Mouse (Mus musculus) left cerebral cortex, postnatal 14 days (tissue): ENCODE results near the gene Akap17b. TPM values are rescaled to one million over a fixed set of nuclear protein-coding genes. Genes with fewer than 3 reads are reported as not detected.

ENCODE experiments used
- DNase-seq, 2 experiments: peaks; one replicate each; pipeline ENCODE4 v3.0.0; 2021 to 2022; ENCODE audit warnings: low spot score in 2 of 2, mixed read lengths in 1 of 2
- intact Hi-C: fragments of 180-260 bp; cut with DNase I; formaldehyde crosslinking; loops from one replicate; pipeline ENCODE4 v1.15.1; 2025
- total RNA-seq, 2 experiments: library from RNA; stranded (reverse); gene quantifications; 2 replicates each; pipeline ENCODE4 v1.2.3; 2021

The Akap17b gene
- total RNA-seq, 2 experiments from 2014 or later = 8.9 to 10.9 TPM

- DNase-seq = no peak
- intact Hi-C loops = no loop called here
Measured at GRCm38 (mm10) chrX:36591120-36591519, 54.1 kb downstream of the Akap17b start.

GRCm38 (mm10) chrX:36590266-36590665 lies 54.9 kb downstream of the Akap17b start:
- intact Hi-C loops = no loop called here
- DNase-seq = no peak

GRCm38 (mm10) chrX:36587304-36588209 lies 57.6 kb downstream of the Akap17b start:
- intact Hi-C loops = no loop called here
- DNase-seq = peak; percentile 15 to 57

- no peak for DNase-seq
Measured at GRCm38 (mm10) chrX:36586629-36587303, 58.4 kb downstream of the Akap17b start.

GRCm38 (mm10) chrX:36562079-36562478 lies 83.1 kb downstream of the Akap17b start:
- DNase-seq = no peak
- intact Hi-C loops = no loop called here

More at GRCm38 (mm10) chrX:36586629-36587303, 58.4 kb downstream of the Akap17b start:
- intact Hi-C loops = no loop called here

GRCm38 (mm10) chrX:36561650-36562049 lies 83.5 kb downstream of the Akap17b start:
- intact Hi-C loops = loop anchor here (2.0 kb wide), 1 partner anchor 27 kb away; no protein-coding TSS in a partner anchor
- DNase-seq = peak; percentile 49 to 72

GRCm38 (mm10) chrX:36560170-36560569 lies 85.0 kb downstream of the Akap17b start:
- no peak for DNase-seq
- intact Hi-C loops = loop anchor here (2.0 kb wide), 1 partner anchor 25 kb away; no protein-coding TSS in a partner anchor

Other genes starting within 250 kb of the Akap17b start
- not detected for gene Gm6268, start 244.1 kb downstream of the Akap17b start, total RNA-seq
- gene Gm14569, start 153.6 kb downstream of the Akap17b start, total RNA-seq = under 1 TPM; 0.46 to 0.74 TPM
- gene Pgrmc1, start 47.2 kb downstream of the Akap17b start, total RNA-seq = 100 to 1,000 TPM; 295 to 333 TPM
- under 1 TPM in 1 of 2 experiments, not detected in 1; 0.30 TPM for gene Slc25a43, start 98.3 kb upstream of the Akap17b start, total RNA-seq
- 100 to 1,000 TPM; 363 to 370 TPM for gene Slc25a5, start 150.3 kb upstream of the Akap17b start, total RNA-seq
- 10 to 100 TPM; 59.6 to 61.9 TPM for gene Ube2a, start 228.5 kb upstream of the Akap17b start, total RNA-seq
- gene C330007P06Rik, start 228.7 kb upstream of the Akap17b start, total RNA-seq = 10 to 100 TPM; 32.6 to 34.4 TPM